Mouse (Mus musculus) myocyte (in vitro differentiated cells): ENCODE data around the gene Odf4.

Source experiments
- POLR2A ChIP-seq: IDR thresholded peaks from one replicate; pipeline ENCODE4 v1.6.1; 2011; ENCODE audit warnings: low read depth, mild to moderate bottlenecking, control low read depth, moderate library complexity; ENCODE audit not compliant: insufficient read length
- REST ChIP-seq: IDR thresholded peaks from one replicate; pipeline ENCODE4 v1.6.1; 2011; ENCODE audit warnings: mild to moderate bottlenecking, control low read depth, moderate library complexity; ENCODE audit not compliant: insufficient read depth, insufficient read length

- no peak for TF ChIP-seq POLR2A
- TF ChIP-seq REST: no peak
These were observed 29.2 kb upstream of the Odf4 start for GRCm38 (mm10) chr11:68956107-68956506.
